In genomic region chr19:44476541-44476940, GRCm38 (mm10) we compare ENCODE assay signal across 14 mouse cellular contexts. TPM values are rescaled to one million over a fixed set of nuclear protein-coding genes. Genes with fewer than 3 reads are reported as not detected.
DNase-seq lines count a peak whose midpoint lies in the region; ATAC-seq and TF ChIP-seq lines count a peak whose summit lies in the region.
"Had no signal": no experiment of that assay in that cellular context is flagged by ENCODE, and none has a peak within 500 bp of the region (broad histone marks: within the 10 kb centered on the region; RNA-seq: fewer than 3 reads in every experiment).

No protein-coding gene starts in this region.

- no peak for TF ChIP-seq POLR2A in thymus, adult 2 months (IDR thresholded peaks at IDR 0.05; ENCODE audit: control insufficient read depth, extremely low read depth, insufficient read depth, low read length, poor library complexity)

- DNase-seq in hindbrain, postnatal 0 days (ENCODE audit: low spot score): peak; percentile 39
- DNase-seq in thymus, adult 2 months: peak; percentile 13
- DNase-seq in thymus, adult 18-20 months: no peak
- peak; percentile 12 for DNase-seq in brain, adult 2 months (ENCODE audit: low read depth, low spot score)
- no peak for DNase-seq in cerebellum, postnatal 25 days
- DNase-seq: kidney, postnatal 14 days; right cerebral cortex, postnatal 14 days had no signal

- 50% methylated on average over 3 of the region's 3 CpGs for WGBS in hindbrain, postnatal 0 days
- WGBS in hindbrain, embryonic 16.5 days: 53% methylated on average over 3 of the region's 3 CpGs
- WGBS in thymus, adult 2 months: 57% methylated on average over 3 of the region's 3 CpGs

- no peaks in the 10 kb centered on the region for H3K36me3 ChIP-seq in hindbrain, postnatal 0 days (ENCODE audit: insufficient read depth, low read length)
- H3K36me3 ChIP-seq in hindbrain, embryonic 16.5 days (ENCODE audit: control insufficient read depth, insufficient read depth, low read length): no peaks in the 10 kb centered on the region
- H3K36me3 ChIP-seq in thymus, adult 2 months (ENCODE audit: control insufficient read depth, insufficient read depth, low read length): no peaks in the 10 kb centered on the region
- H3K36me3 ChIP-seq: heart, embryonic 15.5 days; neural tube, embryonic 12.5 days had no signal

- peak; percentile 31 for TF ChIP-seq CTCF in hindbrain, postnatal 0 days (IDR thresholded peaks at IDR 0.05; ENCODE audit: low read depth)
- no peak for TF ChIP-seq CTCF in thymus, adult 2 months (IDR thresholded peaks at IDR 0.05; ENCODE audit: borderline replicate concordance, control insufficient read depth, extremely low read depth, insufficient read depth, low read length, poor library complexity)

- H3K4me2 ChIP-seq in hindbrain, postnatal 0 days (ENCODE audit: low read depth, low read length): no peak overlapping the region
- no peak overlapping the region for H3K4me2 ChIP-seq in hindbrain, embryonic 16.5 days (ENCODE audit: low read length)
- H3K4me2 ChIP-seq: heart, embryonic 15.5 days; neural tube, embryonic 12.5 days had no signal

- H3K9ac ChIP-seq in hindbrain, postnatal 0 days (replicated peaks; ENCODE audit: low read length): no peak overlapping the region
- no peak overlapping the region for H3K9ac ChIP-seq in hindbrain, embryonic 16.5 days (ENCODE audit: low read depth, low read length)
- H3K9ac ChIP-seq: heart, embryonic 15.5 days; neural tube, embryonic 12.5 days had no signal

- H3K9me3 ChIP-seq in hindbrain, postnatal 0 days (ENCODE audit: low read length): no peaks in the 10 kb centered on the region
- no peaks in the 10 kb centered on the region for H3K9me3 ChIP-seq in hindbrain, embryonic 16.5 days (ENCODE audit: control insufficient read depth, low read length)
- H3K9me3 ChIP-seq: heart, embryonic 15.5 days; neural tube, embryonic 12.5 days had no signal

- no peaks in the 10 kb centered on the region for H3K4me1 ChIP-seq in hindbrain, postnatal 0 days (ENCODE audit: insufficient read depth, low read length)
- no peaks in the 10 kb centered on the region for H3K4me1 ChIP-seq in hindbrain, embryonic 16.5 days (ENCODE audit: control insufficient read depth, insufficient read depth, low read depth, low read length)
- H3K4me1 ChIP-seq in thymus, adult 2 months (replicated peaks; ENCODE audit: control insufficient read depth, insufficient read depth, low read length): no peaks in the 10 kb centered on the region
- H3K4me1 ChIP-seq: heart, embryonic 15.5 days; neural tube, embryonic 12.5 days had no signal

- no peak for ATAC-seq in hindbrain, postnatal 0 days
- ATAC-seq in hindbrain, embryonic 16.5 days: no peak
- no peak for ATAC-seq in monocyte, adult 5-6 weeks (replicated peaks; ENCODE audit: insufficient number of reproducible peaks, low FRiP score, low TSS enrichment, poor library complexity, severe bottlenecking)

- no peaks in the 10 kb centered on the region for H3K27me3 ChIP-seq in hindbrain, postnatal 0 days (ENCODE audit: insufficient read depth, low read length)
- H3K27me3 ChIP-seq in hindbrain, embryonic 16.5 days (replicated peaks; ENCODE audit: control insufficient read depth, insufficient read depth, low read length): no peaks in the 10 kb centered on the region
- H3K27me3 ChIP-seq in thymus, adult 2 months (ENCODE audit: control insufficient read depth, insufficient read depth, low read length): no peaks in the 10 kb centered on the region
- H3K27me3 ChIP-seq: neural tube, embryonic 12.5 days had no signal

- H3K4me3 ChIP-seq in hindbrain, postnatal 0 days (ENCODE audit: low read length): no peak overlapping the region
- no peak overlapping the region for H3K4me3 ChIP-seq in hindbrain, embryonic 16.5 days (ENCODE audit: low read length)
- H3K4me3 ChIP-seq in thymus, adult 2 months (ENCODE audit: control insufficient read depth, insufficient read depth, low read length): no peak overlapping the region
- H3K4me3 ChIP-seq: heart, embryonic 15.5 days; neural tube, embryonic 12.5 days had no signal

- H3K27ac ChIP-seq in hindbrain, postnatal 0 days: no peak overlapping the region
- H3K27ac ChIP-seq in hindbrain, embryonic 16.5 days (ENCODE audit: low read depth, low read length): no peak overlapping the region
- no peak overlapping the region for H3K27ac ChIP-seq in thymus, adult 2 months (ENCODE audit: control insufficient read depth, insufficient read depth, low read length)
- H3K27ac ChIP-seq: heart, embryonic 15.5 days; neural tube, embryonic 12.5 days had no signal

RNA-seq across cellular contexts. Expression of gene Wnt8b, which starts 16.7 kb away (rescaled TPM):
- total RNA-seq in hindbrain, postnatal 0 days (2014; rRNA removed): 0.14 and 1.4 TPM in 2 replicates
- polyA plus RNA-seq in hindbrain, postnatal 0 days (2015; fragmentation: Nextera tagmentation; extraction: Ambion mirVana): not detected in 2 replicates
- polyA plus RNA-seq in hindbrain, embryonic 16.5 days (2015; fragmentation: Nextera tagmentation; extraction: Ambion mirVana): 0.12 and 0.19 TPM in 2 replicates
- polyA plus RNA-seq in thymus, adult 2 months (2012; rRNA removed): 6.1 and 6.6 TPM in 2 replicates
- not detected in 3 replicates for total RNA-seq in monocyte, adult 5-6 weeks (2017)
- total RNA-seq: left cerebral cortex, postnatal 25 days had no signal
- polyA plus RNA-seq: frontal cortex, adult 2 months; heart, embryonic 15.5 days; lung, embryonic 16.5 days had no signal

Comparison
In these comparisons a context has a peak if more than half of its experiments do, and no peak if none do; other contexts are left out.
1. DNase-seq: peak in hindbrain, postnatal 0 days (single experiment), thymus, adult 2 months (single experiment) and brain, adult 2 months (single experiment); none in thymus, adult 18-20 months (0 of 2) and cerebellum, postnatal 25 days (0 of 2).